Mouse (Mus musculus) B cell, adult 67 days (primary cell): ENCODE measurements around the gene Asna1. TPM values are rescaled to one million over a fixed set of nuclear protein-coding genes. Genes with fewer than 3 reads are reported as not detected.

Experiments used
- total RNA-seq, 2 experiments: library from RNA; stranded (reverse); gene quantifications; 4 replicates each; pipeline ENCODE4 v1.2.4; 2023

The Asna1 gene
- 10 to 100 TPM; 74.7 to 77.8 TPM for total RNA-seq

GRCm38 (mm10) chr8:85025098-85025932, at the start of gene Asna1:
Asna1 (minus strand) TSS chr8:85025281.

GRCm38 (mm10) chr8:85071514-85072281, 46.6 kb upstream of the Asna1 start, which contains the start of gene Dhps:
Dhps (plus strand) TSS chr8:85071757.

GRCm38 (mm10) chr8:85067982-85068381, 42.9 kb upstream of the Asna1 start, which contains the start of gene Gm5741:
Gm5741 (minus strand) TSS chr8:85067982.

GRCm38 (mm10) chr8:85059879-85060616, 35.0 kb upstream of the Asna1 start, which contains the start of gene Fbxw9:
Fbxw9 (plus strand) TSS chr8:85060055.

GRCm38 (mm10) chr8:85036718-85037365, 11.8 kb upstream of the Asna1 start, which contains the start of gene Tnpo2:
Tnpo2 (plus strand) TSS chr8:85036915.

GRCm38 (mm10) chr8:85026670-85027515, 1.8 kb upstream of the Asna1 start, which contains the start of gene Trir:
Trir (plus strand) TSS chr8:85026823.

GRCm38 (mm10) chr8:85014431-85014830, 10.7 kb downstream of the Asna1 start, which contains the start of gene Best2:
Best2 (minus strand) TSS chr8:85014531.

GRCm38 (mm10) chr8:84990349-84990748, 34.7 kb downstream of the Asna1 start, which contains the start of gene Hook2:
Hook2 (plus strand) TSS chr8:84990603.

GRCm38 (mm10) chr8:84978248-84978940, 46.7 kb downstream of the Asna1 start, which contains the start of gene Junb:
Junb (minus strand) TSS chr8:84978718.

GRCm38 (mm10) chr8:84969241-84970134, 55.6 kb downstream of the Asna1 start, which contains the start of the genes Gm49661, Prdx2 and Rnaseh2a:
Gm49661 (minus strand) TSS chr8:84969433.
Prdx2 (plus strand) TSS chr8:84969587.
Rnaseh2a (minus strand) TSS chr8:84969767.

Other genes starting within 250 kb of the Asna1 start
- gene Nfix, start 224.9 kb downstream of the Asna1 start, total RNA-seq: 1 to 10 TPM; 2.1 to 3.5 TPM
- 1 to 10 TPM; 3.7 TPM for gene Dand5, start 202.5 kb downstream of the Asna1 start, total RNA-seq
- gene Gadd45gip1, start 193.8 kb downstream of the Asna1 start, total RNA-seq: 10 to 100 TPM; 11.6 to 15.1 TPM
- gene Rad23a, start 184.6 kb downstream of the Asna1 start, total RNA-seq: 10 to 100 TPM; 50.4 to 66.1 TPM
- gene Calr, start 178.3 kb downstream of the Asna1 start, total RNA-seq: 100 to 1,000 TPM; 565 to 613 TPM
- 10 to 100 TPM; 77.3 to 81.2 TPM for gene Farsa, start 168.3 kb downstream of the Asna1 start, total RNA-seq
- 1 to 10 TPM; 5.8 to 8.6 TPM for gene Syce2, start 153.2 kb downstream of the Asna1 start, total RNA-seq
- 10 to 100 TPM; 22.0 to 32.9 TPM for gene Gcdh, start 131.4 kb downstream of the Asna1 start, total RNA-seq
- not detected for gene Klf1, start 123.4 kb downstream of the Asna1 start, total RNA-seq
- gene Dnase2a, start 116.7 kb downstream of the Asna1 start, total RNA-seq: 10 to 100 TPM; 62.8 to 69.8 TPM
- under 1 TPM; 0.30 to 0.32 TPM for gene Mast1, start 87.9 kb downstream of the Asna1 start, total RNA-seq
- gene Rtbdn, start 78.3 kb downstream of the Asna1 start, total RNA-seq: not detected
- not detected for gene Gm49661, start 55.8 kb downstream of the Asna1 start, total RNA-seq
- gene Prdx2, start 55.7 kb downstream of the Asna1 start, total RNA-seq: 10 to 100 TPM; 49.2 to 58.7 TPM
- 10 to 100 TPM; 35.8 to 48.7 TPM for gene Rnaseh2a, start 55.5 kb downstream of the Asna1 start, total RNA-seq
- 1,000 to 10,000 TPM in 1 of 2 experiments, 100 to 1,000 TPM in 1; 703 to 1,140 TPM for gene Junb, start 46.6 kb downstream of the Asna1 start, total RNA-seq
- gene Hook2, start 34.7 kb downstream of the Asna1 start, total RNA-seq: 1 to 10 TPM; 6.2 to 7.5 TPM
- not detected for gene Best2, start 10.8 kb downstream of the Asna1 start, total RNA-seq
- gene Trir, start 1.5 kb upstream of the Asna1 start, total RNA-seq: 100 to 1,000 TPM; 207 to 213 TPM
- gene Tnpo2, start 11.6 kb upstream of the Asna1 start, total RNA-seq: 10 to 100 TPM; 43.3 to 52.5 TPM
- 10 to 100 TPM; 12.4 to 17.5 TPM for gene Fbxw9, start 34.8 kb upstream of the Asna1 start, total RNA-seq
- not detected for gene Gm5741, start 42.7 kb upstream of the Asna1 start, total RNA-seq
- gene Dhps, start 46.5 kb upstream of the Asna1 start, total RNA-seq: 100 to 1,000 TPM; 112 to 143 TPM
- 10 to 100 TPM; 43.3 to 49.1 TPM for gene Wdr83os, start 55.5 kb upstream of the Asna1 start, total RNA-seq
- gene Wdr83, start 56.0 kb upstream of the Asna1 start, total RNA-seq: 10 to 100 TPM; 15.8 to 22.6 TPM
- gene Man2b1, start 58.0 kb upstream of the Asna1 start, total RNA-seq: 100 to 1,000 TPM; 166 to 174 TPM
- gene Zfp791, start 97.8 kb upstream of the Asna1 start, total RNA-seq: under 1 TPM; 0.30 to 0.35 TPM
- gene Cks1brt, start 126.6 kb upstream of the Asna1 start, total RNA-seq: not detected
- gene Olfr371, start 200.7 kb upstream of the Asna1 start, total RNA-seq: not detected